Mouse (Mus musculus): ENCODE measurements at regions not wholly inside any gene's neighbourhood (a gene's known extent, or its start where the extent isn't known, plus 50 kb on each side); places are given as distances from the start of the nearest gene placed in this dataset.

DNA sequence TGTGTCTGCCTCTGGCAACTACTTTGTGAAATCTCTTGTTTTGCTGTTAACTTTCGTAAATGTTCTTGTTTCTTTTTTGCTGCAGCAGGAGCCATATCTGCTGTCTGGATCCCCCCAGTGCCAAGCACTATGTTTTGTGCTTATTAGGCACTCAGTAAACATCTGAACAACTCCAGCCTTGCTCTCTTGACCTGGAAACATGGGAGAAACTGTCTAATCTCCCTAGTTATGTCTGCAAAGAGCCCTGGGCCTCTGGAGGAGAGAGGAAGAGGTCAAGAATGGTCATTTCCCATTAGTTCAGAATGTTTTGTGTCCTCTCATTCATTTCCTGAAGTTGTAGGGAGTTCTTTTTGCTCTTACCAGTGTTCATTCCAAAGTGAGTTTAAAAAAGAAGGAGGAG, 93.1 kb upstream of the Tcf21 start:
- Histone ChIP-seq H3K9ac (no peak overlapping the region), H3K4me2 (replicated peaks) (no peak overlapping the region), H3K27me3 (replicated peaks) (no peaks in the 10 kb centered on the region), H3K4me1 (replicated peaks) (0 out of 2 replicates have a peak, but pooled peaks cover 8% of the 10 kb centered on the region), H3K9me3 (no peaks in the 10 kb centered on the region), H3K4me3 (replicated peaks) (no peak overlapping the region), H3K36me3 (no peaks in the 10 kb centered on the region), H3K27ac (no peak overlapping the region)
- WGBS, result 78% methylated on average over 1 of the region's 1 CpGs
- ATAC-seq, result no peak

DNA sequence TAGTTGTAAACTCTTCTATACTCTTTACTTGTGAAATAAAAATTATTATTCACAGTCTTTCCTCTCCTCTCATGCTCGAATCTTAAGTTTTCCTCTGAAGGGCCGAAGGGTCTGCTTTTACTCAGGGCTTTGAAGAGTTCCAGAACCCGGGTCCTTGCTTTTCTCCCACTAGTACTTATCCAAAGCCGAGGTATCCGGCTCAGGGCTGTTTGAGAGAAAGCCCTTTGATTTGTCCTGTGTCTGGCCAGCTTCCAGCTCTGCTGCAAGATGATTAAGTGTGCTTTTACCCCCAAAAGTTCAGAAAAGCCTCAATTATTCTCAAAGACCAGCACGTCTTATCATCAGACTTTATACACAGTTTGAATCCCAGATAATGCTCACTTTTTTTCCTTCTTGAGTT, 88.7 kb upstream of the Tcf21 start:
- Histone ChIP-seq H3K4me2 (replicated peaks) (no peak overlapping the region), H3K4me3 (replicated peaks) (no peak overlapping the region), H3K4me1 (replicated peaks) (0 out of 2 replicates have a peak, but pooled peaks cover 4% of the 10 kb centered on the region), H3K36me3 (no peaks in the 10 kb centered on the region), H3K27ac (peak overlapping the region; percentile 37; the same call in 1 of the 2 replicates), H3K9ac (no peak overlapping the region), H3K9me3 (no peaks in the 10 kb centered on the region), H3K27me3 (replicated peaks) (no peaks in the 10 kb centered on the region)
- peak; percentile 77 for ATAC-seq
- 37% methylated on average over 6 of the region's 6 CpGs for WGBS

DNA sequence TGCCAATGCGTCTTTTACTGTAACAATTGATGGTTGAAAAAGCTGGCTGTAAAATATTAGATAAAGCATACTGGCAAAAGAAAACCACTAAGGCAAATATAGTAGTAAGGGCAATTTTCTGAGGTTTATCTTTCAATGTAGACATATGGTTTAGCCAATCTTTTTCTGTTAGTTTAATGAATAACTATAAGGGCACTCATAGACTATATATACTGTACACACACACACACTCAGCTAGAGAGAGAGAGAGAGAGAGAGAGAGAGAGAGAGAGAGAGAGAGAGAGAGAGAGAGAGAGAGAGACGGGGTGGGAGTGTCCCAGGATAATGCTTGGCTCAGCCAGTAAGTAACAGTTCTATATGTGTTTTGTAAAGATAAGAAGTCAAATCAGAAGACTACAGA, 85.3 kb upstream of the Tcf21 start:
- 80% methylated on average over 2 of the region's 2 CpGs for WGBS
- Histone ChIP-seq H3K27me3 (replicated peaks) (no peaks in the 10 kb centered on the region), H3K4me1 (replicated peaks) (0 out of 2 replicates have a peak, but pooled peaks cover 4% of the 10 kb centered on the region), H3K27ac (no peak overlapping the region), H3K4me3 (replicated peaks) (no peak overlapping the region), H3K4me2 (replicated peaks) (no peak overlapping the region), H3K36me3 (no peaks in the 10 kb centered on the region), H3K9me3 (no peaks in the 10 kb centered on the region), H3K9ac (no peak overlapping the region)
- ATAC-seq, result 0 out of 2 replicates have a peak, but pooled peaks have one; percentile 61

DNA sequence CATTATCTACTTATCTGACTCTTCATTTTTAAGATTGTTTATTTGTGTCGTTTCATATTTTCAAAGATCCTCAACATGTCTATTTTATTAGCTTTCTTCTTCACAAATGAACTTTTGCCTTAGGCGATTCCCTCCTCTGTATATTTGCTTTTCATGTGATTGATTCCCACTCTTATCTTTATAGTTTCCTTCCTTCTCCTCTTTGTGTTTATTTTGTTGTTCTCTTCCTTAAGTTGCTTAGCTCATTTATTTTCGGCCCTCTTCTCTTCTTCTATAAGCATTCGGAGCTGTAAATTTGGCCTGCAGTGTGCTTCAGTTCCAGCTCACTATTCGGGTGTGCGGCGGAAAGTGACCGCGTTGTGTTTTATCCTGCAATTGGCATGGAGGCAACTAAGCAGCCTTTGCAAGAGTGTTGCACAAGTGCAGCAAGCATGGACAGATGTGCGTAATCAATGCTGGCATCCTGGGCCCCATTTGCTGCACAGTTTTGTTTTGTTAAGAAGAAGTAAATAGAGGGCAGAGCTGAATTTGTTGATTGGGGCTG, 73.5 kb upstream of the Tcf21 start:
- 29% methylated on average over 10 of the region's 10 CpGs for WGBS
- no peak overlapping the region for H3K9ac ChIP-seq
- no peak for ATAC-seq
- H3K27ac ChIP-seq, result no peak overlapping the region
- no peaks in the 10 kb centered on the region for H3K27me3 ChIP-seq (replicated peaks)
- no peaks in the 10 kb centered on the region for H3K4me1 ChIP-seq (replicated peaks)
- H3K4me3 ChIP-seq (replicated peaks), result no peak overlapping the region
- no peaks in the 10 kb centered on the region for H3K36me3 ChIP-seq
- no peaks in the 10 kb centered on the region for H3K9me3 ChIP-seq
- no peak overlapping the region for H3K4me2 ChIP-seq (replicated peaks)

DNA sequence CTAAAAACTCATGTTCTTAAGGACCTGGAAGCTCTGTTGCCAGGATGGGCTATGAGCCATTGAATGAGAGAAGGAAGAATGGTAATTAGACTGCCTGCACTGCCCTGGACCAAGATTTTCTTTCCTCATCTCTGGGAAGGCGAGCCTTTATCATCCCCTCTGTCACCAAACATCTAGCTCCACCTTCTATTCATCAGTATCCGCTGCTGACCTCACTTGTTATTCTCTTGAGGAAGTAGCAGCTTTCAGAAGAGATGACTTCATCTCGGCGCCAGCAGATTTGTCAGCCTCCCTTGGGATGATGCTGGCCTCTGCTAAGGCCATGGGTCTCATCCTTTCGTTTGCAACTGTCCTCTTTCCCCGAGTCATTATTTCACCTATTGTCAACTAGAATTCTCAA, 67.5 kb upstream of the Tcf21 start:
- no peak overlapping the region for H3K27ac ChIP-seq
- H3K4me3 ChIP-seq (replicated peaks), result no peak overlapping the region
- WGBS, result 69% methylated on average over 6 of the region's 6 CpGs
- no peak for ATAC-seq
- no peak overlapping the region for H3K4me2 ChIP-seq (replicated peaks)
- no peak overlapping the region for H3K9ac ChIP-seq
- no peaks in the 10 kb centered on the region for H3K9me3 ChIP-seq
- no peaks in the 10 kb centered on the region for H3K4me1 ChIP-seq (replicated peaks)
- H3K36me3 ChIP-seq, result no peaks in the 10 kb centered on the region
- no peaks in the 10 kb centered on the region for H3K27me3 ChIP-seq (replicated peaks)

DNA sequence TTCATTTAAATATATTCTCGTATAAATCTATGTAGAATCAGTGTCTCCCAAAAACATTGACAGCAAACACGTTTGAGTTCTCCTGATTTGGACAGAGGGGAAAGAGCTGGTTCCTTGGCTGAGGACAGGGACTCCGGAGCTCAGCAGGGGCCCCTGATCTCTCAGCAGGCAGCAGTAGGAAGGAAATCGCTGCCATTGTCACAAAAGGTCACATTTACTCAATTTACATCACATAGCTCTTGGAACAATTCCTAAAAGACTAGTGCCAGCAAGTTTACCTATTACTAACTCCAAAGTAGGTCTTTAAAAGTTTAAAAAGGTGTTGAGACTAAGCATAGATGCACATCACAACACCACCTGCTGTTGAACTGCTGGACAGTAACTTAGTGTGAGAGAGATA, 59.7 kb upstream of the Tcf21 start:
- H3K4me3 ChIP-seq (replicated peaks), result no peak overlapping the region
- no peak overlapping the region for H3K9ac ChIP-seq
- H3K4me1 ChIP-seq (replicated peaks), result peaks cover 9% of the 10 kb centered on the region; the same call in 1 of the 2 replicates
- H3K36me3 ChIP-seq, result no peaks in the 10 kb centered on the region
- ATAC-seq, result no peak
- no peak overlapping the region for H3K4me2 ChIP-seq (replicated peaks)
- no peaks in the 10 kb centered on the region for H3K9me3 ChIP-seq
- no peak overlapping the region for H3K27ac ChIP-seq
- 54% methylated on average over 4 of the region's 4 CpGs for WGBS
- no peaks in the 10 kb centered on the region for H3K27me3 ChIP-seq (replicated peaks)

DNA sequence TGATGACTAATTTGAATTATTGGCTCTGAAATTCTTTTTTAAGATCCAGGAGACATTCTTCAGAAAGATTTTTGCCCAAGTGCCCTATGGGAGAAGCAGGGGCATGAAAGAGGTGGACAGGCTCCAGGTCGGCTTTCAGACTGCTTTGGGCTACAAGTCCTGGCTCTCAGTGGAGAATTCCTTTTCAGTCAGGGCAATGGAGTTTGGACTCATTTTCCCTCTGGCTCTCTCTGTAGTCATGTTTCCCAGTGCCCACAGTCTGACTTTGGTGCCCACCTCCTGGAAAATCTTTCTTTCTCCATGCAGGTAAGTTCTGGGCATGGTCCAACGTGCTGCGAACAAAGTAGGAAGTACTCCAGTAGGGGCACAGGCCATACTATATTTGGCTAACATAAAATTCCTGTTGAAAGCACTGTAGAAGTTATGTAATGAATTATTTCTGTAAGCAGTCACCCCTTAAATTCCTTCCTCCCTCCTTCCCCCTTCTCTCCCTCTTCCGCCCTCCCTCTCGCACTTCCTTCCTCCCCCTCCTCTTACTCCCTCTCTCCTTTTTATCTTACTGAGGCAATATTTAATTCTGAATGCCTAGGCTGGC, 57.7 kb upstream of the Tcf21 start:
- Histone ChIP-seq H3K9me3 (no peaks in the 10 kb centered on the region), H3K27me3 (replicated peaks) (no peaks in the 10 kb centered on the region), H3K4me3 (replicated peaks) (no peak overlapping the region), H3K36me3 (no peaks in the 10 kb centered on the region), H3K4me2 (replicated peaks) (no peak overlapping the region), H3K9ac (no peak overlapping the region), H3K27ac (no peak overlapping the region), H3K4me1 (replicated peaks) (peaks cover 9% of the 10 kb centered on the region)
- ATAC-seq, result no peak
- 53% methylated on average over 5 of the region's 5 CpGs for WGBS

DNA sequence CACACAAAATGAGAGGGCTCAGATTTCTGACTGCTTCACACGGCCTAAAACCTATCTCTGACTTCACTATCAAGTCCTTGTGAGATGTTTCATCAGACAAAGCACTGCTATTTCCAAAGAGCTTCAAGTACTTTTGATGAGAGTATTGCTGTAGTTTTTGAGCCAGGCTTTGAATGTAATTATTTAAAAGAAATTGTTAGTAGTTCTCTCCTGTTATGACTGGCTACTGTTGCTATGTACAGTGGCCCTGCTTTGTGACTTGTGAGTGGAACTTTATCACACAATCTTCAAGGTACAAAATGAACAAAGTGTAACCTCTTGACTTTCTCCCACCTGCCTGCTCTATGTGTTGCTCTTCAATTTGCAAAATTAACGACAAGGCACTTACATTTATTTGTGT, 57.1 kb upstream of the Tcf21 start:
- H3K4me1 ChIP-seq (replicated peaks), result peaks cover 9% of the 10 kb centered on the region
- no peak overlapping the region for H3K9ac ChIP-seq
- no peak for ATAC-seq
- WGBS, result 60% methylated on average over 2 of the region's 2 CpGs
- H3K9me3 ChIP-seq, result no peaks in the 10 kb centered on the region
- H3K4me3 ChIP-seq (replicated peaks), result no peak overlapping the region
- no peaks in the 10 kb centered on the region for H3K27me3 ChIP-seq (replicated peaks)
- no peak overlapping the region for H3K4me2 ChIP-seq (replicated peaks)
- no peak overlapping the region for H3K27ac ChIP-seq
- H3K36me3 ChIP-seq, result no peaks in the 10 kb centered on the region

DNA sequence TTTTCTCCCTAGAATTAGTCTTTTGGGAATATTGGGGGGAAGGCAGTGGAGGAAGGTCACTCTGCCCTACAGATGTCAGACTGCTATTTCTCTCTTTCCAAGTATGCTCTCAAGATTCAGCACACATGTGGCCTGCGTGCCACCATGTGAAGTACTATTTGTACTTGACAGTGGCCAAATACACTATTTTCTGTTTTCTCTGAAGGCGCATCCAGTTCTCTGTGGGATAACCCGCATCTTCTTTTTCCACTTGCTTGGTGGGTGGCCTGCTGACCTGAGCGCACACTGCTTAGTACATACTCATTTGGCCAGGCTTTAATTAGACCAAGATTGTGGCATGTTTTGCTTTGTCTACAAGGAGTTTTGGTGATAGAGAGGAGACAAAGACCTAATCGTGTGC, 55.7 kb upstream of the Tcf21 start:
- peaks cover 9% of the 10 kb centered on the region for H3K4me1 ChIP-seq (replicated peaks)

DNA sequence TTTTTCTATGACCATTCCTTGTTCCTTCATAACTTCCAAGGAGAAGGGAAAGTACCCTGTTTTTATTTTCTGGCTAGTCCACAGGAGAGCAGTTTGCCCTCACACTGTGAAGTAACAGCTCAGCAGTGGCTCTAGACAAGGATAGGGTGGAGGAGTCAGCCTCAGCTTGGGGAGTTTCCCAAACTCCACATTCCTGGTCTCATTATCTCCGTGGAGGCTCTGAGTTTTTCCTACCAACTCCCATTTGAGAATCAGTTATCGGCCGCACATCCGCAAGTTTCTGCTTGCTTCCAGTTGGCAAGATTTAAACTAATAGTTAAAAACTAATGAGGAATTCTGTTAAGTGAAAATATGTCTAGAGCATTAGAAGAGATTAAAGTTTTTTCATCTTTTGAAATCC, 55.2 kb upstream of the Tcf21 start:
- peaks cover 9% of the 10 kb centered on the region for H3K4me1 ChIP-seq (replicated peaks)
- H3K4me3 ChIP-seq (replicated peaks), result no peak overlapping the region
- no peak for ATAC-seq
- no peaks in the 10 kb centered on the region for H3K27me3 ChIP-seq (replicated peaks)
- H3K27ac ChIP-seq, result no peak overlapping the region
- H3K4me2 ChIP-seq (replicated peaks), result no peak overlapping the region
- no peaks in the 10 kb centered on the region for H3K9me3 ChIP-seq
- H3K36me3 ChIP-seq, result no peaks in the 10 kb centered on the region
- WGBS, result 73% methylated on average over 4 of the region's 4 CpGs
- H3K9ac ChIP-seq, result no peak overlapping the region

More for the DNA sequence above, 55.7 kb upstream of the Tcf21 start:
- Histone ChIP-seq H3K4me2 (replicated peaks) (no peak overlapping the region), H3K36me3 (no peaks in the 10 kb centered on the region), H3K4me3 (replicated peaks) (no peak overlapping the region), H3K27me3 (replicated peaks) (no peaks in the 10 kb centered on the region), H3K9ac (no peak overlapping the region), H3K27ac (no peak overlapping the region), H3K9me3 (no peaks in the 10 kb centered on the region)
- 83% methylated on average over 5 of the region's 5 CpGs for WGBS
- no peak for ATAC-seq
